8 mouse cellular contexts compared by ENCODE assay signal in genomic region chr2:104591141-104591540, GRCm38 (mm10). TPM values are rescaled to one million over a fixed set of nuclear protein-coding genes. Genes with fewer than 3 reads are reported as not detected.
DNase-seq lines count a peak whose midpoint lies in the region; ATAC-seq and TF ChIP-seq lines count a peak whose summit lies in the region.

No protein-coding gene starts in this region.

- no peak for DNase-seq in cerebellum, adult 2 months
- no peak for DNase-seq in cerebellum, postnatal 25 days
- DNase-seq in thymus, adult 2 months = no peak
- DNase-seq in thymus, postnatal 10 days (ENCODE audit: low spot score in 2 of 2) = no peak
- DNase-seq in liver, embryonic 11.5 days (ENCODE audit: low spot score) = no peak
- no peak for DNase-seq in Muller cell, postnatal 12 days (ENCODE audit: inconsistent ontology term)
- DNase-seq in cerebellum, adult 11 months = no peak

- 0% methylated on average over 6 of the region's 6 CpGs for WGBS in cerebellum, adult 2 months
- 2% methylated on average over 6 of the region's 6 CpGs for WGBS in thymus, adult 2 months
- under 1% methylated on average over 6 of the region's 6 CpGs for WGBS in liver, embryonic 11.5 days

- no peak overlapping the region; the same call in 1 of the 2 replicates for H3K27ac ChIP-seq in cerebellum, adult 2 months (ENCODE audit: insufficient read depth, low read length)
- peak overlapping the region; percentile 60 for H3K27ac ChIP-seq in thymus, adult 2 months (ENCODE audit: control insufficient read depth, insufficient read depth, low read length)
- H3K27ac ChIP-seq in liver, embryonic 11.5 days (ENCODE audit: low read depth, low read length) = peak overlapping the region; percentile 72; the same call in 1 of the 2 replicates

- TF ChIP-seq CTCF in cerebellum, adult 2 months (IDR thresholded peaks at IDR 0.05; ENCODE audit: borderline replicate concordance, insufficient read depth, low read depth, low read length) = no peak
- no peak for TF ChIP-seq CTCF in thymus, adult 2 months (IDR thresholded peaks at IDR 0.05; ENCODE audit: borderline replicate concordance, control insufficient read depth, extremely low read depth, insufficient read depth, low read length, poor library complexity)

- no peaks in the 10 kb centered on the region for H3K36me3 ChIP-seq in thymus, adult 2 months (ENCODE audit: control insufficient read depth, insufficient read depth, low read length)
- H3K36me3 ChIP-seq in liver, embryonic 11.5 days (ENCODE audit: control insufficient read depth, insufficient read depth, low read length) = no peaks in the 10 kb centered on the region

- no peak for ATAC-seq in liver, embryonic 11.5 days (replicated peaks; ENCODE audit: low FRiP score)
- ATAC-seq in inflammation-experienced regulatory T-cells, adult 6 months = no peak

- no peak for TF ChIP-seq POLR2A in cerebellum, adult 2 months (IDR thresholded peaks at IDR 0.05; ENCODE audit: borderline replicate concordance, insufficient read depth, low read length)
- TF ChIP-seq POLR2A in thymus, adult 2 months (IDR thresholded peaks at IDR 0.05; ENCODE audit: control insufficient read depth, extremely low read depth, insufficient read depth, low read length, poor library complexity) = no peak

- peak overlapping the region; percentile 89 for H3K9ac ChIP-seq in liver, embryonic 11.5 days (ENCODE audit: low read depth, low read length)

- H3K27me3 ChIP-seq in cerebellum, adult 2 months (ENCODE audit: control insufficient read depth, insufficient read depth, low read length) = no peaks in the 10 kb centered on the region
- H3K27me3 ChIP-seq in thymus, adult 2 months (ENCODE audit: control insufficient read depth, insufficient read depth, low read length) = no peaks in the 10 kb centered on the region
- H3K27me3 ChIP-seq in liver, embryonic 11.5 days (replicated peaks; ENCODE audit: control insufficient read depth, insufficient read depth, low read length) = no peaks in the 10 kb centered on the region

- no peaks in the 10 kb centered on the region for H3K9me3 ChIP-seq in liver, embryonic 11.5 days (ENCODE audit: control insufficient read depth, low read length)

- no peaks in the 10 kb centered on the region; the same call in 1 of the 2 replicates for H3K4me1 ChIP-seq in cerebellum, adult 2 months (ENCODE audit: control insufficient read depth, insufficient read depth, low read length)
- peaks cover 4% of the 10 kb centered on the region for H3K4me1 ChIP-seq in thymus, adult 2 months (replicated peaks; ENCODE audit: control insufficient read depth, insufficient read depth, low read length)
- H3K4me1 ChIP-seq in liver, embryonic 11.5 days (replicated peaks; ENCODE audit: control insufficient read depth, insufficient read depth, low read length) = peaks cover 5% of the 10 kb centered on the region; the same call in 1 of the 2 replicates

- peak overlapping the region; percentile 82 for H3K4me2 ChIP-seq in liver, embryonic 11.5 days

- H3K4me3 ChIP-seq in cerebellum, adult 2 months (replicated peaks; ENCODE audit: insufficient read depth, low read depth, low read length) = peak overlapping the region; percentile 93
- H3K4me3 ChIP-seq in thymus, adult 2 months (ENCODE audit: control insufficient read depth, insufficient read depth, low read length) = peak overlapping the region; percentile 98
- peak overlapping the region; percentile 85 for H3K4me3 ChIP-seq in liver, embryonic 11.5 days (ENCODE audit: low read depth, low read length)

RNA-seq across cellular contexts. Expression of gene Cstf3, which starts 0.8 kb away (rescaled TPM):
- 35.7 and 35.8 TPM in 2 replicates for polyA plus RNA-seq in cerebellum, adult 2 months (2012; rRNA removed)
- polyA plus RNA-seq in thymus, adult 2 months (2012; rRNA removed) = 15.5 and 17.4 TPM in 2 replicates
- polyA plus RNA-seq in liver, embryonic 11.5 days (2014; fragmentation: Nextera tagmentation; extraction: Ambion mirVana) = 57.7 and 65.1 TPM in 2 replicates
- polyA plus RNA-seq in inflammation-experienced regulatory T-cells, adult 6 months (2017; shearing (Covaris generic)) = 10 to 100 TPM; 64.5 to 85.7 (median 78.2) TPM
